Mouse (Mus musculus): Measurements from ENCODE around the gene Ltb4r2. TPM values are rescaled to one million over a fixed set of nuclear protein-coding genes. Genes with fewer than 3 reads are reported as not detected.
"Not testable (repeated sequence)": the region's sequence is repeated elsewhere in the genome, so short reads cannot be mapped to it uniquely, and the experiment has no call there.

The Ltb4r2 gene
- polyA plus RNA-seq, 1 experiment: not detected

DNA sequence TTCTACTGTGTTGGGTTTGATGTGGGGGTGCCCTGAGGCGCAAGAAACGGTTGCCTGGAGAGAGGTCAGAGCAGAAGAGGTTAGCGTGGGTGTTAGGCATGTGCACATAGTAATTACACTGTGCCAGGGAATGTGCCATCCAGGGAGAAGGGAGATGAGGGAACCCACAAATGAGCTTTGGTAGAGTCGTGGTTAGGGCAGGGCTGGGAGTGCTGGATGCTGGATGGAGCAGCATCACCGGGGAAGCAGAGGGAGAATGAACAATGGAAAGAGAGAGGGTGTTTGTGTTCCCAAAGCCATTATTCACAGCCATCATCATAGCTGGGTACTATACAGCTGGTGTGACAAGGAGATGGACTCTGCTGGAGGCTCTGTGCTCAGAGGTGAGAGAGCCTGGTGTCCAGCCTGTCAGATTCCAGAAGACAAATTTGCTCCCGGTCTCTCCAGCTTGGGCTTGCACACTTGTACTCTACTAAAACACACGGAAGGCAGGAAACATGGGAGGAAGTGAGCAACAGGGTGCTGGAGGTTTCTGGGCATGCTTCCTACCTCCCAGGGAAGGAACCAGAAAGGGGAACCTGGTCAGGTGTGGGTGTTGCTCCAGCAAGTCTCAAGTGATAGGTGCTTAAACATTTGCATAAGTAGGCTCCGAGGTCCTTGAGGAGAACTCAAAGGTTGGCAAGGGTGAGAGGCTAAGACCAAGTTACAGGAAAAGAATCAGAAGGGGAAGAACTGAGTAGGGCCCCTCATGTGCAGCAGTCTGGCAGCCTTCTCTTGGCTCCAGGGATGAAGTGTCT is 33.1 kb upstream of the Ltb4r2 start:
- H3K4me3 ChIP-seq (ENCODE audit: insufficient read depth, low read depth, low read length): no peak overlapping the region
- H3K27ac ChIP-seq (replicated peaks; ENCODE audit: low read depth, low read length): no peak overlapping the region
- no peaks in the 10 kb centered on the region for H3K4me1 ChIP-seq (ENCODE audit: control insufficient read depth, insufficient read depth, insufficient read length, low read length)

DNA sequence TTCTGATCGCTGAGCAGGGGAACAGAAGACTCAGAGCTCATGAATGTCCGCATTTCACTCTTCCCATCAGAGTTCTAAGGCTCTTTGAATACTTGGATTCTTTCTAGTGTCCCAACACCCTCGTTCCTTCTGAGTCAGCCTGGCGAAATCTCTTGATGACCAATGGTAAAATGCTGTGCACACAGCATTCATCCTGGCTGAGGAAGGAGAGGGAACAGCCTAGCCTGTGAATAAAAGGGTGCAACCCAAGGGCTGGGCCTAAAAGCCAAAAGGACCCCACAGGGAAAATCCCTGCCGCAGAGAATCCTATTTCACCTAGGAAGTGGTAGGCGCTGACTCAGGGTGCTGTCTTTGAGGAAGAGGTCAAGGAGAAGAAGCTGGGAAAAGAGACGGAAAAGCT is 31.1 kb upstream of the Ltb4r2 start:
- H3K4me1 ChIP-seq (ENCODE audit: control insufficient read depth, insufficient read depth, insufficient read length, low read length): no peaks in the 10 kb centered on the region
- H3K4me3 ChIP-seq (ENCODE audit: insufficient read depth, low read depth, low read length): no peak overlapping the region
- H3K27ac ChIP-seq (replicated peaks; ENCODE audit: low read depth, low read length): no peak overlapping the region

DNA sequence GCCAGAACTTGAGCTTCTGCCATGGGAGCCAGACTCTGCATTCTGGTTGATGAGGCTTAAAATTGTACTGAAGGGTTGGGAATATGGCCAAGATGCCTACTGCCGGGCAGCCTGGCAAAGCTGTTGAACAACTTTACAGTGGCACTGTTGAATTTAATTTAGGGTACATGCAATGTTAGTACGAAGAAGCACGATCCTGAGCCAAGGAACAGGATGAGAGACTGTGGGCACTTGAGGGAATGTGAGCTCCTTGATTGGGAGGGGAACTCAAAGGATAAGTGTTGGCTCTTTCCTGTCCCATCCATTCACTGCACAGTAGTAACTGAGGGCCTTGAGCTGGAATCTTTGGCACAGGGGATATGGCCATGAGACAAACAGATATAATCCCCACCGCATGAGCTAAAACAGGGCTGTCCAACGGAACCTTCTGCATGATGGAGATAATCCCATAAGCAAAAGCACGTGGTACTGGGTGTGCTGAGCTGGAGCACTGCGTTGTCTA is 30.6 kb upstream of the Ltb4r2 start:
- no peaks in the 10 kb centered on the region for H3K4me1 ChIP-seq (ENCODE audit: control insufficient read depth, insufficient read depth, insufficient read length, low read length)
- no peak overlapping the region for H3K4me3 ChIP-seq (ENCODE audit: insufficient read depth, low read depth, low read length)
- no peak overlapping the region for H3K27ac ChIP-seq (replicated peaks; ENCODE audit: low read depth, low read length)

DNA sequence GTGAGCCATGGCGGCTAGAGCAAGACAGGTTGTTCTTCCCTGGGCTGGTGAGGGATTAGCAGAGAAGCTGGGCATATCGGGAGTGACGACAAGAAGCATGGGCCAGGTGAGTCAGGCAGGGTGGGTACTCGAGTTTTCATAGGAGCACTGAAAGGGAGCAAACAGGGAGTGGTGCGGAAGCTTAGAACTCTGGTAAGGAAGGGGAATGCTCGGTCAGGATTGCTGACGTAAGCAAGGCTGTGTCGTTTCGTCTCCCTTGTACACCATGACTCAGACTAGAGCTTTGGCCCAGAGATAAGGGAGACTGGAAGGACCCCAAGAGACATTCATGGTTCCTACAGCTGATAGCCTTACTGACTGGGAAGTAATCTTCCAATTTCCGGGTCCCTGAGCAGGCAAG is 27.3 kb upstream of the Ltb4r2 start:
- Histone ChIP-seq H3K4me3 (ENCODE audit: insufficient read depth, low read depth, low read length) (no peak overlapping the region), H3K27ac (replicated peaks; ENCODE audit: low read depth, low read length) (no peak overlapping the region), H3K4me1 (ENCODE audit: control insufficient read depth, insufficient read depth, insufficient read length, low read length) (no peaks in the 10 kb centered on the region)

DNA sequence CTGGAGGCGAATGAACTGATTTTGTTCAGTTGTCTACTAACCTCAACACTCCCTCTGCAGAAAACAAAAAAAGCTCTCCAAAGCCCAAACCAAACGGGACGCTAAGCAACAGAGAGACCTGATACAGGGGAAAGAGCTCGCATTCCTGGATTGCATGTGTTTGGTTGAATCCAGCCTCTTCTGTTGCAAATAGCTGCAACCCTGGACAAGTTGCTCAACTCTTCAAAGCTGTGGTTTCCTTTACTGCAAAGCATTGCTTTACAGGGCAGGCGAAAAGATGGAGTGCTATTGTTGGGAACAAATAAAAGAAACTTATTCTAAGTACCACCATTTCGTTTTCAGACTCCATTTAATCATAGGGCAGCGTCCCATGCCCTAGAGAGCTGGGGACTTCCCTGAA is 26.4 kb upstream of the Ltb4r2 start:
- Histone ChIP-seq H3K27ac (replicated peaks; ENCODE audit: low read depth, low read length) (no peak overlapping the region), H3K4me3 (ENCODE audit: insufficient read depth, low read depth, low read length) (no peak overlapping the region), H3K4me1 (ENCODE audit: control insufficient read depth, insufficient read depth, insufficient read length, low read length) (no peaks in the 10 kb centered on the region)

DNA sequence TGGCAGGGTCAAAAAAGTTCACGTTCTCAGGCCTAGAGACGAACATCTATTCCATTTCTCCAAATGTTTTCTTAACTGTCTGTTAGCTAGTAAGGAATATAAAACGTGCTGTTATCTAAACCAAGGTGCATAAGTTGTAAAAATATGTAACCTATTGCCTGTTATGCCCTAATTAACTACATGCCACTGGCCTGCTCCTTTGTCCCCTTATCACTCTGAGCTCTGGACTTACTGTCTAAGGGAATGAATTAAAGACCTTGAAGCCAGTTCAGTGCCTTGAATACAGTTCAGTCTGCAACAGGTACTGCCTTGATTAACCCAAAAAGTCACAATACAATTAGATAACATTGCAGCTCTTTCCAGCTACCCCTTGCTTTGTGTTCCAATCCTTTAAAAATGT is 25.9 kb upstream of the Ltb4r2 start:
- Histone ChIP-seq H3K4me1 (ENCODE audit: control insufficient read depth, insufficient read depth, insufficient read length, low read length) (no peaks in the 10 kb centered on the region), H3K27ac (replicated peaks; ENCODE audit: low read depth, low read length) (no peak overlapping the region), H3K4me3 (ENCODE audit: insufficient read depth, low read depth, low read length) (no peak overlapping the region)

DNA sequence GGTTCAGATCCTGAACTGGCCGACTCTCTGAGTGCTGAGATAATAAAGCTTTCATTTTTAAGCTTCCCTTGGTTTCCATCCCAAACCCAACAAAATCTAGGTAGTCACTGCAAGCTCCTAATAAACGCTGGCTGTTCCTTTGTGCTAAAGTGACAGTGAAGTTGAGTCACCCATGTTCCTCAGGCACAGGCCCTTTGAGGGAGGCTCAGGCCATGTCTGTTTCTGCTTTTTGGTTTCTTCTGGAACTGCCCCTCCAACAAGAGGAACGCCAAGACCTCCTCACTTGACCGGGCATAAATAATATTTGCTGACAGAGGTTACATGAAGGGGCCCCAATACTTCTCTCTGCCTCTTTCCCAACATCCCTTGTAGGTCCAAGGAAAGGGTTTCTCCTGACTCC is 25.5 kb upstream of the Ltb4r2 start:
- H3K27ac ChIP-seq (replicated peaks; ENCODE audit: low read depth, low read length): no peak overlapping the region; the same call in 1 of the 2 replicates
- H3K4me1 ChIP-seq (ENCODE audit: control insufficient read depth, insufficient read depth, insufficient read length, low read length): no peaks in the 10 kb centered on the region
- H3K4me3 ChIP-seq (ENCODE audit: insufficient read depth, low read depth, low read length): no peak overlapping the region

DNA sequence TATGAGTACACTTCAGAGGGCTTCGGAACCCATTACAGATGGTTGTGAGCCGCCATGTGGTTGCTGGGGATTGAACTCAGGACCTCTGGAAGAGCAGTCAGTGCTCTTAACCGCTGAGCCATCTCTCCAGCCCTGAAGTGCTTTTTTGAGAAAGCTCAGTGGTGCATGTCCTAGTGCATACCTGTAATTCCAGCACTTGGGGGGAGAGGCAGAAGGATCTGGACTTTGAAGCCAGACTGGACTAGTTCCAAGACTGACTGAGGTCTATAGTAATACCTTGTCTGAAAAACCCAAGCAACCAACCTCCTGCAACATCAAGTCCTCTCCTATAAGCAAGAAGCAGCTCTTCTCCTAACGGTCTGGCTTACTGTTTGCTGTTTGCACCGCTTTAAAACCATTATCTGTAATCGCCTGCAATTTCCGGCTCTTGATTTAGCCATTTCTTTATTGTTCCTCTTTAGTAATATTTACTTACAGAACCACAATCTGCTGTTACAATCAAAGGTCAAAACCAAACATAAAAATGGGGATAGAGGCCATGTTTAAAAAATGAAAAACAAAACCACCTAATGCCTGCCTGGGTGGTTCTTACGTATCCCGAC is 24.0 kb upstream of the Ltb4r2 start:
- H3K4me1 ChIP-seq (ENCODE audit: control insufficient read depth, insufficient read depth, insufficient read length, low read length): no peaks in the 10 kb centered on the region
- H3K27ac ChIP-seq (replicated peaks; ENCODE audit: low read depth, low read length): no peak overlapping the region
- no peak overlapping the region for H3K4me3 ChIP-seq (ENCODE audit: insufficient read depth, low read depth, low read length)

DNA sequence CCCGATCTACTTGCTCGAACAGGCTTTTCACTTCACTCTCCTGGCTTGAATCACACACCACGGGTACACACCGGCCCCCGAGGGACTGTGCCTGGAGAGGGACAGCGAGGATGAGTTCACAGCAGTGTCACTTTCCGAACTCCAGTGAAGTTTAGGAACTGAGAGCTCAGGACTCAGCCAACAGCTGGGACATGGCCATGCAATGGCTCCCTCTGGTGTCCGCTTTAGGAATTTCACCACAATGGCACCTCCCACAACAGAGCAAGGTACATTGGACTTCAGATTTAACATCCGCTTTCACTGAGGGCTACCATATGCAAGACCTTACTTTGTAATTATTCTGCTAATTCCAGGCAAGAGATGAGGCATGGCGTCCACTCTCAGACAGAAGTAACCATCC is 17.5 kb upstream of the Ltb4r2 start:
- no peak overlapping the region for H3K27ac ChIP-seq (replicated peaks; ENCODE audit: low read depth, low read length)
- H3K4me3 ChIP-seq (ENCODE audit: insufficient read depth, low read depth, low read length): no peak overlapping the region
- peaks cover 5% of the 10 kb centered on the region for H3K4me1 ChIP-seq (ENCODE audit: control insufficient read depth, insufficient read depth, insufficient read length, low read length)

DNA sequence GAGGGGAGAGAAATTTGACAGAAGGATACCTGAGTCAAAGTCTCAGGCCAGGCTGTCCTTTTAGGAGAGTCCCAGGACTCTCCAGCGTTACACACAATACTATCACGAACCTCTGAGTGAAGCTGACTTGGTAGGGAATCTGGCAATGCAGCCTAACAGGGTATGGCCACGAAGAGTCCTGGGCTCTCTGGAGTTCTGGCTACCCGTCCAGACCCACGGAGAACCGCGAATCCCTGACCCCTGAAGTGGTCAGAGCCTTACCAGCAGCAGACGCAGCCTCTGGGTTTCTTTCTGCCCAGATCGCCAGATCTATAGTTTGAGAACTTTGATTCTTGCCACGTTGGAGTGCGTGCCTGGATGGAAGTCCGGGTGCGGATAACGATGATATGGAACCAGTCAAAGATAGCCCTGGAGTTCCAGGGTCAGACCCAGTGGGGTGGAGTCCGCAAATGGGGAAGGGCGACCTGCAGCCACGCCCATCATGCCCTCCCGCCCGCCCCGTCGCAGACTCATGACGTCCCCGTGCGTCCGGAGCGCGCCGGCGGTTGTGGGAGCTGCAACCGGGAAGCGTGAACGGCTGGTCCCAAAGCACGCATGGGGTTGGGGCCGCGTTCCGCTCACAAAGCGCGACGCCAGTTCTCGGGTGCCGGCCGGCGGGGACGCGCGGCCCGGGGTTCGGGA is 15.9 kb upstream of the Ltb4r2 start, which contains the start of the genes Dhrs1 and Nop9:
TSS of gene Dhrs1 (minus strand) at position 511 of the 681 bp plus-strand sequence.
TSS of gene Nop9 (plus strand) at position 514 of the 681 bp plus-strand sequence.
- Histone ChIP-seq H3K4me1 (ENCODE audit: control insufficient read depth, insufficient read depth, insufficient read length, low read length) (peaks cover 5% of the 10 kb centered on the region), H3K27ac (replicated peaks; ENCODE audit: low read depth, low read length) (peak within 1 kb of the TSS; percentile 27), H3K4me3 (ENCODE audit: insufficient read depth, low read depth, low read length) (peak within 1 kb of the TSS; percentile 94)

DNA sequence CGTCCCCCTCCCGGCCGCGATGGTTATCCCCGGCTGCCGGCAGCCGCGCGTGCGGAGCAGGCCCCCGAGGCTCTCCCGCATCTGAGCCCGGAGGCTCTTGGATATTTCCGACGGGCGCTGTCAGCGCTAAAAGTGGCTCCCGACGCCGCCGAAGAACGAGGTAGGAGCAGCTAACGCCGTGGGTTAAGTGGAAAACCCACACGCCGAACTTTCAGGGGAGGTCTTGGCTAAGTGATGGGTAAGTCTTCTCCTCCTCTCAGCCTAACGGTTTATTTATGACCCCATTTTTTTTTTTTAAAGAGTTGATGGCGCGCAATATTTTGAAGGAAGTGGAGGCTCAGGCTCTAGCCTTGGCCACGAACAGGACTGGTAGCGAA is 15.4 kb upstream of the Ltb4r2 start:
- Histone ChIP-seq H3K27ac (replicated peaks; ENCODE audit: low read depth, low read length) (no peak overlapping the region), H3K4me3 (ENCODE audit: insufficient read depth, low read depth, low read length) (peak overlapping the region; percentile 94), H3K4me1 (ENCODE audit: control insufficient read depth, insufficient read depth, insufficient read length, low read length) (peaks cover 5% of the 10 kb centered on the region)

DNA sequence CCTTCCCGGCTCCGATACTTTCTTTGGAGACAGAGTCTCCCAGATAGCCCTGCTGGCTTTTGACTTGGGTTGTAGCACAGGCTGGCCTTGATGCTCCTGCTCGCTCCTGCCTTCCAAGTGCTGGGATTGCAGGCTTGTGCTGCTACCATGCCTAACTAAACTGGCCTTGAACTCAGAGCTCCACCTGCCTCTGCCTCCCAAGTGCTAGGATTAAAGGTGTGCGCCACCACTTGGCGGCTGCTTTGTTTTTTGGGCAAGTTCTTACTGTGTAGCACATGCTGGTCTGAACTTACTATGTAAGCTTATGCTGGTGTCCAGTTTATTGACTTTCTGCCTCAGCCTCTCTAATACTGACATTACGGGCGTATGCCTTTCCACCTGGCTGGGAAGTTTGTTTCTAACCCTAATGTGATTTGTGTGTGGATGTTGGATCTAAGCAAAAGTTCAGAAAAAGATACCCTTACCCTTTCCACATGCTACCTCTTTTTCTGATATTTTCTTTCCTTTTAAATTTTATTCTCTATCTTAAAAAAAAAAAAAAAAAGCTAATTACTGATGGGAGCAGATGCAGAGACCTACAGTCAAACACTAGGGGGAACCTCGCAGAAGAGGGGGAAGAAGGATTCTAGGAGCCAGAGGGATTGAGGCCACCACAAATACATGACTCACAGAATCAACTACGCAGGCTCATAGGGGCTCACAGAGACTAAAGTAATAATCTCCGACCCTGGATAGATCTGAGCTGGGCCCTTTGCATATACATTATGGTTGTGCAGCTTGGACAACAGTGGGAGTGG is 14.0 kb upstream of the Ltb4r2 start:
- peaks cover 5% of the 10 kb centered on the region for H3K4me1 ChIP-seq (ENCODE audit: control insufficient read depth, insufficient read depth, insufficient read length, low read length)
- no peak overlapping the region for H3K4me3 ChIP-seq (ENCODE audit: insufficient read depth, low read depth, low read length)
- H3K27ac ChIP-seq (replicated peaks; ENCODE audit: low read depth, low read length): no peak overlapping the region

DNA sequence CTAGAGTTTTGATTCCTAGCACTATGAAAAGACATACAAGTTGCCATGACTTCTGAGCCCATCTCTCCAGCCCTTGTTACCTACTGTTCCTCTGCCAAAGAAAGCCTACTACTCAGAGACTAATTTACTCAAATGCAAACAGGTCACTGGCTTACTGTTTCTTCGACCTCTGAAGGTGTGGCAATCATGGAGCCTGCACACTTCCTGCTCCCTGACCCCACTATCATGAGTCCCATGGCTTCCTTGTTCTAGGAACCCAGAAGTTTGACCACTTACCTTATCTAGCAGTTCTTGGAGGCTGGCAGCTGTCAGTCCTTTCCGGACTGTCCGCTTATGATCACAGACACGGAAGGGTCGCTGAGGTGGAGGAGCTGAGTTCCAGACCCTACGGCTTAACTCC is 3.7 kb upstream of the Ltb4r2 start:
- H3K4me3 ChIP-seq (ENCODE audit: insufficient read depth, low read depth, low read length): no peak overlapping the region
- H3K27ac ChIP-seq (replicated peaks; ENCODE audit: low read depth, low read length): no peak overlapping the region
- H3K4me1 ChIP-seq (ENCODE audit: control insufficient read depth, insufficient read depth, insufficient read length, low read length): no peaks in the 10 kb centered on the region

DNA sequence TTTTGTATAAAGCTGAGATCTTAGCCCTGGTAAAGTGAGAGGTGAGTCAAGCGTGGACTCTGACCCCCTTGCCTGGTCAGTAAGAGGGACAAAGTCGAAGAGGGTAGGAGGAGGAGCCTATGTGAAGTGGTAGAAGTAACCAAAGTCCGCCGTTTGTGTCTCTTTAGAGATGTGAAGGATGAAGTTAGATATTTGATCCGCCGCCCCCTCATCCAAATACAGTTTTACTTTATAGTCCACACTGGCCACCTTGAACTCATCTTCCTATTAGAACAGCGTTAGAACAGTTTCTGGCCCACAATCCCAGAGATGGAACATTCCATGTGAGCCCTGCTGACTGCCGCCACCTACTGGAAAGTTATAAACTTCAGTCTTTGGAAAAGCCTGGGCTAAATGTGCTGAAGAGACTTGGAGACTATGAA is 2.9 kb upstream of the Ltb4r2 start, which contains the start of gene Cideb:
TSS of gene Cideb (minus strand) at position 96 of the 422 bp plus-strand sequence.
- Histone ChIP-seq H3K4me1 (ENCODE audit: control insufficient read depth, insufficient read depth, insufficient read length, low read length) (no peaks in the 10 kb centered on the region), H3K27ac (replicated peaks; ENCODE audit: low read depth, low read length) (peak within 1 kb of the TSS; percentile 28; the same call in 1 of the 2 replicates), H3K4me3 (ENCODE audit: insufficient read depth, low read depth, low read length) (peak within 1 kb of the TSS; percentile 45)

DNA sequence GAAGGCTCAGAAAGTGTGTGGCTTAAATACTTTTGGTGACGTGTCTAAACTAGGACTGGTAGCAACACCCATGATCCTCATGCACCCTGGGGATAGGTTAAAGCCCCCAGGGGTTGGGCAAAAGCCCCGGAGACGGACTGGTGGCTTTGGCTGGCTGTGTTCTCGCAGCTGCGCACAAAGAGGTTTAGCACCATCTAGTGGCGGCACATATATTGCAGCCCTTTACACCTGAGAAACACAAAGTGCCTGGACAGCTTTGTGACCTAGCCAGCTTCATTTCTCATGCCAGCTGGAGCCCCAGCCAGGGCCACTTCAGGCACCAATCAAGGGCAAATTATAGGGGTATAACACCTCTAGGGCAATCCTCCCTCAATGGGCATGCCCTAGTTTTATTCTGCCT is 1.1 kb upstream of the Ltb4r2 start:
- H3K27ac ChIP-seq (replicated peaks; ENCODE audit: low read depth, low read length); H3K4me1 ChIP-seq (ENCODE audit: control insufficient read depth, insufficient read depth, insufficient read length, low read length): not testable (repeated sequence)
- H3K4me3 ChIP-seq (ENCODE audit: insufficient read depth, low read depth, low read length): peak overlapping the region; percentile 25
